Mouse (Mus musculus) neural tube, embryonic 12.5 days (tissue): ENCODE data around the gene Zbtb40. TPM values are rescaled to one million over a fixed set of nuclear protein-coding genes. Genes with fewer than 3 reads are reported as not detected.

ENCODE experiments used
- ATAC-seq: fragments of 200-750 bp; cut with Nextera tagmentation; 2 replicates; pipeline ENCODE4 v1.8.0; 2017; ENCODE audit warnings: low read depth, mild to moderate bottlenecking, moderate TSS enrichment, moderate library complexity; ENCODE audit not compliant: low FRiP score
- H3K27ac ChIP-seq: fragments of 300-500 bp; sonication (generic); 2 replicates; pipeline ENCODE4 v1.5.1; 2016
- H3K27me3 ChIP-seq: fragments of 300-500 bp; sonication (generic); replicated peaks from 2 replicates; pipeline ENCODE4 v1.6.1; 2016; ENCODE audit warnings: mild to moderate bottlenecking
- H3K36me3 ChIP-seq: fragments of 300-500 bp; sonication (generic); 2 replicates; pipeline ENCODE4 v1.6.1; 2016; ENCODE audit warnings: mild to moderate bottlenecking
- H3K4me1 ChIP-seq: fragments of 300-500 bp; sonication (generic); 2 replicates; pipeline ENCODE4 v1.6.1; 2016
- H3K4me2 ChIP-seq: fragments of 300-500 bp; sonication (generic); replicated peaks from 2 replicates; pipeline ENCODE4 v1.6.1; 2016; ENCODE audit warnings: mild to moderate bottlenecking
- H3K4me3 ChIP-seq: fragments of 300-500 bp; sonication (generic); 2 replicates; pipeline ENCODE4 v1.5.1; 2016
- H3K9ac ChIP-seq: fragments of 300-500 bp; sonication (generic); 2 replicates; pipeline ENCODE4 v1.6.1; 2016; ENCODE audit warnings: mild to moderate bottlenecking
- H3K9me3 ChIP-seq: fragments of 300-500 bp; sonication (generic); 2 replicates; pipeline ENCODE4 v1.6.1; 2016; ENCODE audit warnings: mild to moderate bottlenecking
- WGBS: fragments of 180-500 bp; shearing (Covaris S2); methylation state at CpG from one replicate; pipeline ENCODE4 v1.1.7; 2016; 5-methylcytosine and 5-hydroxymethylcytosine counted together
- polyA plus RNA-seq: library from polyadenylated mRNA; unstranded; fragments of >200 nt; fragmentation: Nextera tagmentation; extraction: Ambion mirVana; gene quantifications from 2 replicates; pipeline ENCODE4 v1.2.1, GENCODE M21; 2016

The Zbtb40 gene
- polyA plus RNA-seq, 1 experiment from 2014 or later, result 6.3 TPM

DNA sequence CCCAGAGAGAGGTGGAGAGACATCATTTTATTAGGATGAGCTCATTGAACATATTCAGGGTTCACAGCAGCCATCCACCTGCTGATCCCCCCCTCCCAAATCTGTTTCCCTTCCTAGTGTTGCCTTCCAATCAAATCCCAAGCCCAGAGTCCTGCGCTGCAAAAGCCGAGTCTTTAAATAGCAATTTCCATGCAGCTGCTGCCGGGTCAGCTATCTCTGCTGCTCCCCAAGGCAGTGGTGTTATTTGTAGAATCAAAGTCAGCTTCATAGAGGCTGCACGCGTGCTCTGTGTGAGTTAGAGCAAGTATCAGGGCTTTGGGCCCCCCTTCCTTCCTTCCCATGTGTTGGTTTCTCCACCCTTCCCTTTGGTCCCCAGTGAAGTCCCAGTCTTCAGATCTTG, 5.2 kb upstream of the Zbtb40 start:
- Histone ChIP-seq H3K4me3 (no peak overlapping the region), H3K4me2 (no peak overlapping the region), H3K36me3 (no peaks in the 10 kb centered on the region), H3K4me1 (no peaks in the 10 kb centered on the region), H3K27ac (no peak overlapping the region), H3K9ac (no peak overlapping the region), H3K27me3 (peaks cover 29% of the 10 kb centered on the region), H3K9me3 (0 out of 2 replicates have a peak, but pooled peaks cover 6% of the 10 kb centered on the region)
- 80% methylated on average over 5 of the region's 5 CpGs for WGBS
- no peak for ATAC-seq

- H3K4me1 ChIP-seq, result peaks cover 11% of the 10 kb centered on the region
- peak overlapping the region; percentile 38; the same call in 1 of the 2 replicates for H3K27ac ChIP-seq
- ATAC-seq, result peak; percentile 88
- peak overlapping the region; percentile 76 for H3K9ac ChIP-seq
- H3K27me3 ChIP-seq, result peaks cover 20% of the 10 kb centered on the region
- peak overlapping the region; percentile 64 for H3K4me3 ChIP-seq
- peak overlapping the region; percentile 79 for H3K4me2 ChIP-seq
- under 1% methylated on average over 52 of the region's 52 CpGs for WGBS
- H3K9me3 ChIP-seq, result 0 out of 2 replicates have a peak, but pooled peaks cover 6% of the 10 kb centered on the region
- H3K36me3 ChIP-seq, result no peaks in the 10 kb centered on the region
Observed at GRCm38 (mm10) chr4:137047840-137048549, 606 bp downstream of the Zbtb40 start.

DNA sequence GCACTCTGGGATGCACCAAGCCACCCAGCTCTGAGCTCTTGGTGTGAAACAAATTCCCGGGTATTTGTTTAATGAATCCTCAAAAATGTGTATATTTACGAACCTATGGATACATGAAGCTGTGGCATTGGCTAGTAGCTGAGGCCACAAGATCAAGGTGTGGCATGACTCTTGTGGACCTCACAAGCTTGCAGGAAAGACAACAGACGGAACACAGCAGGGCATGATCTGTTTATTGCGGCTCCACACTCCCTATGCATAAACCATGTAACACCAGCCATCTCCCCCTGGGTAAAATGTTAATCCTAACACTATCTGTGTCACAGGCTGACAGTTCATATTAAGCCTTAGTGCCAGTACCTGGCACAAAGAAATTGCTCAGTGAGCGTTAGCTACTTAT, 2.5 kb downstream of the Zbtb40 start:
- no peak for ATAC-seq
- Histone ChIP-seq H3K36me3 (no peaks in the 10 kb centered on the region), H3K9me3 (0 out of 2 replicates have a peak, but pooled peaks cover 6% of the 10 kb centered on the region), H3K4me1 (peaks cover 20% of the 10 kb centered on the region), H3K27ac (no peak overlapping the region), H3K9ac (no peak overlapping the region), H3K4me2 (no peak overlapping the region), H3K4me3 (no peak overlapping the region), H3K27me3 (peaks cover 12% of the 10 kb centered on the region)
- 91% methylated on average over 5 of the region's 5 CpGs for WGBS

DNA sequence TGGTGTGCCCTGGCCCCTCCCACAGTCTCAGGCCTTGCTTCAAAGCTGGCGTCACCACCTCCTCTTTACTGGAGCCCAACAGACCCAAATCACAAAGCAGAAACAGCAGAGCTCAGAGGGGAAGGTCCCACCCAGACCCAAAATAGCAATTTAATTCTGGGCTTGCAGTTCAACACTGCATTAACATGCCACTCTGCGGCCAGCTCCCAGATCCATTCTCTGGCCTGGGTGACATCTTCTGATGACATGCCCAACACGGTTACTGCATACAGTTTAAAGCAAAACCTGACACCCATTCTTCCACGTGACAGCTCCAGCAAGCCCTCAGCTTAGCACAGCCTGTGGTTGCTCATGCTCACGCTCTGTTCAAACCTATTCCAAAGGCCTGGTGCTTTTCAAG, 4.1 kb downstream of the Zbtb40 start:
- H3K27ac ChIP-seq, result no peak overlapping the region
- H3K4me1 ChIP-seq, result peaks cover 22% of the 10 kb centered on the region
- no peaks in the 10 kb centered on the region for H3K36me3 ChIP-seq
- no peak overlapping the region for H3K9ac ChIP-seq
- no peaks in the 10 kb centered on the region for H3K27me3 ChIP-seq
- 0 out of 2 replicates have a peak, but pooled peaks cover 2% of the 10 kb centered on the region for H3K9me3 ChIP-seq
- H3K4me2 ChIP-seq, result 0 out of 2 replicates have a peak overlapping the region, but pooled peaks have one; percentile 9
- H3K4me3 ChIP-seq, result no peak overlapping the region
- no peak for ATAC-seq
- 47% methylated on average over 5 of the region's 5 CpGs for WGBS

DNA sequence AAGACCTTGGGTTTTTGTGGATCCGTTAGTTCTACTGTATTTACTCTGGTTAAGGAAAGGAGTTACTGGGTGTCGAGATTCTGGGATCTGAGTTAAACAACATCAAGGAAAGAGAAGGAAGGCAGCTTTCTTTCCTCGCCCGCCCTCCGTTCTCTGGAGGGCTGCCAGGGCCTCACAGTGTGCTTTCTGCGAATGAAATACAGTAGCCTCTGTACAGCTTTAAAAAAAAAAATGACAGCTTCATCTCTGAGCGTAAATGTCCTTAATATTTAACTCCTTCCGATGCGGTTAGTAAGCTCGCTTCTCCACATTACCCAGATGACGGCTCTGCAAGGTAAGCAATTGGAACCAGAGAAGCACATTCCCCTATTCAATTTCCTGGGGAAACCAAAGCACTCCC, 4.8 kb downstream of the Zbtb40 start:
- H3K4me2 ChIP-seq, result 0 out of 2 replicates have a peak overlapping the region, but pooled peaks have one; percentile 9
- no peak overlapping the region for H3K27ac ChIP-seq
- 61% methylated on average over 11 of the region's 11 CpGs for WGBS
- no peak for ATAC-seq
- no peaks in the 10 kb centered on the region for H3K9me3 ChIP-seq
- no peaks in the 10 kb centered on the region for H3K36me3 ChIP-seq
- peaks cover 22% of the 10 kb centered on the region for H3K4me1 ChIP-seq
- no peaks in the 10 kb centered on the region for H3K27me3 ChIP-seq
- no peak overlapping the region for H3K4me3 ChIP-seq
- H3K9ac ChIP-seq, result no peak overlapping the region

- no peaks in the 10 kb centered on the region for H3K36me3 ChIP-seq
- H3K4me1 ChIP-seq, result peaks cover 24% of the 10 kb centered on the region
- 89% methylated on average over 8 of the region's 8 CpGs for WGBS
- H3K27me3 ChIP-seq, result no peaks in the 10 kb centered on the region
- no peaks in the 10 kb centered on the region for H3K9me3 ChIP-seq
- H3K27ac ChIP-seq, result no peak overlapping the region
- H3K9ac ChIP-seq, result no peak overlapping the region
- no peak overlapping the region for H3K4me2 ChIP-seq
- no peak for ATAC-seq
- H3K4me3 ChIP-seq, result no peak overlapping the region
Observed at GRCm38 (mm10) chr4:137042039-137042438, 6.6 kb downstream of the Zbtb40 start.

GRCm38 (mm10) chr4:137041161-137041621, 7.4 kb downstream of the Zbtb40 start:
- no peak overlapping the region for H3K4me2 ChIP-seq
- no peak overlapping the region for H3K4me3 ChIP-seq
- no peaks in the 10 kb centered on the region for H3K36me3 ChIP-seq
- H3K27ac ChIP-seq, result no peak overlapping the region
- H3K9me3 ChIP-seq, result no peaks in the 10 kb centered on the region
- WGBS, result 57% methylated on average over 10 of the region's 10 CpGs
- H3K27me3 ChIP-seq, result no peaks in the 10 kb centered on the region
- no peak for ATAC-seq
- no peak overlapping the region for H3K9ac ChIP-seq
- H3K4me1 ChIP-seq, result peaks cover 24% of the 10 kb centered on the region

DNA sequence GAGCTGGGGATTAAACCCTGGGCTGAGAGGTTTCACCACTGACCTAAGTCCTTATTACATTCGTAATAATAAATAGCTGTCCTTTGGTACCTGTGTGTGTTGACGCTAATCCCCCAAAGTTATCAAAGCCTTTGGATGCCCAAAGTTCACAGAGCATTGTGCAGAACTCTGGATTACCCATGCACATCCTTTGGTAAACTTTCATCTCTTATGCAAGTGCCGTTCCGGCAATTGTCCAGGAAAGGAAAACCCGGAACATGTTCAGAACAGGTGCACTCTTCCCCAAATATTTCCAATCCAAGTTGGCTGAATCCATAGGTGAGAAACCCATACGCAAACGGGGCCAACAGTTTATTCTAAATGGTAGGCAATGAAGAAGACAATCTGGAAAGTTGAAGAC, 9.2 kb downstream of the Zbtb40 start:
- no peak overlapping the region for H3K4me2 ChIP-seq
- no peak overlapping the region for H3K27ac ChIP-seq
- no peak overlapping the region for H3K4me3 ChIP-seq
- WGBS, result 95% methylated on average over 7 of the region's 7 CpGs
- no peaks in the 10 kb centered on the region for H3K36me3 ChIP-seq
- H3K4me1 ChIP-seq, result peaks cover 23% of the 10 kb centered on the region
- H3K27me3 ChIP-seq, result no peaks in the 10 kb centered on the region
- H3K9me3 ChIP-seq, result no peaks in the 10 kb centered on the region
- ATAC-seq, result no peak
- no peak overlapping the region for H3K9ac ChIP-seq

GRCm38 (mm10) chr4:137038501-137038900, 10.1 kb downstream of the Zbtb40 start:
- WGBS, result 83% methylated on average over 3 of the region's 3 CpGs
- Histone ChIP-seq H3K4me2 (no peak overlapping the region), H3K9me3 (no peaks in the 10 kb centered on the region), H3K4me3 (no peak overlapping the region), H3K27ac (no peak overlapping the region), H3K36me3 (no peaks in the 10 kb centered on the region), H3K4me1 (peaks cover 17% of the 10 kb centered on the region), H3K27me3 (no peaks in the 10 kb centered on the region), H3K9ac (no peak overlapping the region)
- ATAC-seq, result no peak

DNA sequence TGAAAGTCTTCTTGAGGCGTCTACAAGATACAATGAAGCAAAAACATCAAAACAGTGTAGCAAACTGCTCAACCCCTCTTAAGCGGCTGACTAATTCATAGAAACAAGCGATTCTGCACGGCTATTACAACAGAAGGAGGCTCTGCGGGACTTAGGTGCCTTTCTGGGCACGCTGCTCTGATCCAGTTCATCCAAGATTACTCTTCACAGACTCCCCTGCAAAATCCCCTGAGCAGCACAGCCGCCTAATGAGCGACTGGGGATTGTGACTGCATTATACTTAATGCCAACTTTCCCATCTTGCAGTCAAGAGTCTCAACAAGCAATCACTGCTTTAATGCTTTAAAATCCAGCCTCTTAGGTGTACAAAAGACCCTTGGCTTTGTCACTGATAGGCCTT, 10.5 kb downstream of the Zbtb40 start:
- no peaks in the 10 kb centered on the region for H3K27me3 ChIP-seq
- H3K36me3 ChIP-seq, result no peaks in the 10 kb centered on the region
- no peak overlapping the region for H3K27ac ChIP-seq
- no peak overlapping the region for H3K4me2 ChIP-seq
- H3K4me1 ChIP-seq, result peaks cover 20% of the 10 kb centered on the region
- ATAC-seq, result no peak
- no peak overlapping the region for H3K9ac ChIP-seq
- 43% methylated on average over 8 of the region's 8 CpGs for WGBS
- H3K9me3 ChIP-seq, result no peaks in the 10 kb centered on the region
- H3K4me3 ChIP-seq, result no peak overlapping the region

DNA sequence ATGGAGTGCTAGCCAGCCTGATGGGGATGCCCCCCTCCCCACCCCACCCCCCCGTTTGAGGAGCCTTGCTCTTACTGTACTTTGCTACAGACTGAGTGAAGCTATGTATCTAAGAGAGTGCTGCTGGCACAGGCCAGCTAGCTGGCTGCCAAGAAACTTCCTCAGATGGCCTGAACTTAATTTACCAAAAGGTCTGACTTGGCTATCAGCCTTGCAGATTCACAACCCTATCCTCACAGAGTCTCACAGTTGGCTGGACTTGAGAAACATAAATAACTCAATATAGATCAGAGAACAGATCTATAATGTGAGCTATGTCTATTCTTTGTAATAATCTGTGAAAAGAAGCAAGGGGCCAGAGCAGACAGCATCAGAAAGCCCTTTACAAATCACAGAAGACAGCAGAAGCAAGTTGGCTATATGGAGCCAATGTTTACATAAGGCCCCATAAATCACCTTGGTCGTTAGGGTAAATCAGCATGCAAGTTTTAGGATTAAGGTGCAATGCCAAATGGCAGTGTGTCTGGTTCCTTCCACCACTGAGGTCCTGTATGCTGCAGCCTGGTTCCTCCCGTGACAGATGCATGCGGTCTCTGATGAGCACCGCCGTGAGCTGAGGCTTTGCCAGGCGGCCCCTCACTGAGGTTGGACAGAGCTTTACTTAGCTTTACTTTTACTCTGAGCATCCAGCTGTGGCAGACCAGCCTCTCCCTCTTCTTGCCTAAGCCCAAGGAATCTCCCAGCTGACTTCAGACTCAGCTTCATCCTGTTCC, 15.3 kb downstream of the Zbtb40 start:
- Histone ChIP-seq H3K9ac (no peak overlapping the region), H3K9me3 (no peaks in the 10 kb centered on the region), H3K36me3 (no peaks in the 10 kb centered on the region), H3K4me2 (no peak overlapping the region), H3K4me1 (peaks cover 11% of the 10 kb centered on the region), H3K27ac (no peak overlapping the region; the same call in 1 of the 2 replicates), H3K4me3 (no peak overlapping the region), H3K27me3 (no peaks in the 10 kb centered on the region)
- no peak for ATAC-seq
- 49% methylated on average over 7 of the region's 7 CpGs for WGBS

DNA sequence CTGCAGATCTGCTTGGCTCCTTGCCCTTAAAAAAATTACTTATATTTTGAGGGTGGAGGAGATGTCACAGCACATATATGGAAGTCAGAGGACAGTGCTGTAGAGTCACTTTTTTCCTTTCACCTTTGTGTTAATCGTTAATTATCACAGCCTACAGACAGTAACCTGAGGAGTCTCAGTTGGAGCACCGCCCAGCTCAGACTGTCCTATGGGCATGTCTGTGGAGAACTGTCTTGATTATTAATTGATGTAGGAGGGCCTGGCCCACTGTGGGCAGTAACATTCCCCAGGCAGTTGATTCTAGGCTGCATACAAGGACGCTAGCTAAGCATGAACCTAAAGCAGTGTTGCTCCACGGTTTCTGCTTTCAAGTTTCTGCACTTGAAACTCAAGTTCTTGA, 16.1 kb downstream of the Zbtb40 start:
- Histone ChIP-seq H3K4me2 (no peak overlapping the region), H3K4me1 (peaks cover 4% of the 10 kb centered on the region; the same call in 1 of the 2 replicates), H3K9me3 (no peaks in the 10 kb centered on the region), H3K9ac (no peak overlapping the region), H3K27ac (no peak overlapping the region), H3K27me3 (no peaks in the 10 kb centered on the region), H3K4me3 (no peak overlapping the region), H3K36me3 (no peaks in the 10 kb centered on the region)
- no peak for ATAC-seq
- WGBS, result 94% methylated on average over 4 of the region's 4 CpGs
